8 mouse cellular contexts compared by ENCODE assay signal in the genomic region with DNA sequence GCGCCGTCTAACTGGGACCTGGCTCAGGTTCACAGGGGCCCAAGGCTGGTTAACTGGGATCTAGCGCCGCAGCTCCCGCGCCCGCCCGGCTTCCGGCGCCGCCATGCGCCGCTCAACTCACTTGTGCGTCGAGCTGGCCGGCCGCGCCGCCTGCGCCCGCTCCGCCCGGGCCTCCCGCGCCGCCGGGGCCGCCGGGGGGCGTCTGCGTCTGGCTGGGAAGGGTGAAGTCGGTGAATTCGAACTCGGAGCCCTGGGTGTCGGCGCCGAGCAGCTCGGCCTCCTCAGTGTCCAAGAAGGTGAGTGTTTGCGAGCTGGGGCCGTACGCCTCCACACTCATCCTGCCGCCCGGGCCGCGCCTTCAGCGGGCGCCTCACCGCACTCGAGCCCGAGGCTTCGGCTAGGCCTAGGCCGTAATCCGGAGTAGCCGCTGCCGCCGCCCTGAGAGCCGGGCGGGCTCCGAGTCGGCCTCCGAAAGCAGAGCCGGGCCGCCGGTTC. TPM values are rescaled to one million over a fixed set of nuclear protein-coding genes. Genes with fewer than 3 reads are reported as not detected.
A peak's percentile ranks its signal among the peaks of the same experiment; 100 is the strongest.
DNase-seq lines count a peak whose midpoint lies in the region; ATAC-seq and TF ChIP-seq lines count a peak whose summit lies in the region.

No protein-coding gene starts in this region.

- H3K4me1 ChIP-seq in heart, adult 2 months (ENCODE audit: control insufficient read depth, insufficient read depth, low read length): peaks cover 30% of the 10 kb centered on the region
- peaks cover 10% of the 10 kb centered on the region for H3K4me1 ChIP-seq in ES-Bruce4 (ENCODE audit: control insufficient read depth, insufficient read depth, low read length)
- peaks cover 25% of the 10 kb centered on the region for H3K4me1 ChIP-seq in forebrain, embryonic 14.5 days (ENCODE audit: control insufficient read depth, insufficient read depth, low read length)
- peaks cover 53% of the 10 kb centered on the region for H3K4me1 ChIP-seq in kidney, embryonic 15.5 days
- H3K4me1 ChIP-seq in midbrain, embryonic 13.5 days (replicated peaks): peaks cover 55% of the 10 kb centered on the region

- TF ChIP-seq POLR2A in heart, adult 2 months (IDR thresholded peaks at IDR 0.05; ENCODE audit: insufficient read depth, low read depth, low read length): no peak
- TF ChIP-seq POLR2A in ES-Bruce4 (IDR thresholded peaks at IDR 0.05; ENCODE audit: insufficient read depth, low read length): no peak

- TF ChIP-seq EP300 in heart, adult 2 months (IDR thresholded peaks at IDR 0.05; ENCODE audit: insufficient read depth, low read depth, low read length): no peak
- no peak for TF ChIP-seq EP300 in ES-Bruce4 (IDR thresholded peaks at IDR 0.05; ENCODE audit: insufficient read depth, low read depth, low read length)

- peak overlapping the region; percentile 86 for H3K4me3 ChIP-seq in heart, adult 2 months
- H3K4me3 ChIP-seq in ES-Bruce4 (ENCODE audit: low read depth, low read length): peak overlapping the region; percentile 91
- H3K4me3 ChIP-seq in forebrain, embryonic 14.5 days (ENCODE audit: low read depth, low read length): peak overlapping the region; percentile 100
- H3K4me3 ChIP-seq in kidney, embryonic 15.5 days (replicated peaks): peak overlapping the region; percentile 99
- peak overlapping the region; percentile 99 for H3K4me3 ChIP-seq in midbrain, embryonic 13.5 days (replicated peaks)

- intact Hi-C loops in heart, adult 2 months (cut with DNase I): loop anchor here (1.0 kb wide), 1 partner anchor 50 kb away; the partner anchor contains the start of genes Cope and Ddx49
- intact Hi-C loops in heart, postnatal 25 days (cut with DNase I): no loop called here

- 1% methylated on average over 63 of the region's 64 CpGs for WGBS in heart, adult 2 months
- WGBS in forebrain, embryonic 14.5 days: 0% methylated on average over 61 of the region's 64 CpGs
- 0% methylated on average over 61 of the region's 64 CpGs for WGBS in kidney, embryonic 15.5 days
- WGBS in midbrain, embryonic 13.5 days: 0% methylated on average over 58 of the region's 64 CpGs

- no peak for TF ChIP-seq CTCF in heart, adult 2 months (IDR thresholded peaks at IDR 0.05)
- no peak for TF ChIP-seq CTCF in ES-Bruce4 (IDR thresholded peaks at IDR 0.05; ENCODE audit: low read depth, low read length)

- no peak for DNase-seq in heart, adult 2 months
- DNase-seq in heart, postnatal 25 days (ENCODE audit: low spot score): no peak
- no peak for DNase-seq in forebrain, embryonic 14.5 days (ENCODE audit: low spot score)
- peak; percentile 79 for DNase-seq in thymus, postnatal 4 days

- peaks cover 12% of the 10 kb centered on the region for H3K79me2 ChIP-seq in heart, adult 2 months (replicated peaks; ENCODE audit: control insufficient read depth, insufficient read depth, low read length)

- peak overlapping the region; percentile 90 for H3K9ac ChIP-seq in heart, adult 2 months (ENCODE audit: low read depth, low read length)
- H3K9ac ChIP-seq in ES-Bruce4 (ENCODE audit: low read depth, poor library complexity, severe bottlenecking): peak overlapping the region; percentile 99
- H3K9ac ChIP-seq in forebrain, embryonic 14.5 days (ENCODE audit: low read length): peak overlapping the region; percentile 97
- H3K9ac ChIP-seq in kidney, embryonic 15.5 days: peak overlapping the region; percentile 99
- H3K9ac ChIP-seq in midbrain, embryonic 13.5 days (replicated peaks): peak overlapping the region; percentile 100

- peak overlapping the region; percentile 88 for H3K27ac ChIP-seq in heart, adult 2 months
- peak overlapping the region; percentile 26 for H3K27ac ChIP-seq in ES-Bruce4 (ENCODE audit: insufficient read depth, low read length)
- peak overlapping the region; percentile 82 for H3K27ac ChIP-seq in forebrain, embryonic 14.5 days (ENCODE audit: low read depth, low read length)
- H3K27ac ChIP-seq in kidney, embryonic 15.5 days: peak overlapping the region; percentile 91
- peak overlapping the region; percentile 87 for H3K27ac ChIP-seq in midbrain, embryonic 13.5 days

- no peaks in the 10 kb centered on the region for H3K9me3 ChIP-seq in ES-Bruce4 (replicated peaks; ENCODE audit: control insufficient read depth, insufficient read depth, low read length, poor library complexity, severe bottlenecking)
- no peaks in the 10 kb centered on the region for H3K9me3 ChIP-seq in forebrain, embryonic 14.5 days (replicated peaks; ENCODE audit: control insufficient read depth, low read length)
- H3K9me3 ChIP-seq in kidney, embryonic 15.5 days (replicated peaks): no peaks in the 10 kb centered on the region
- H3K9me3 ChIP-seq in midbrain, embryonic 13.5 days: no peaks in the 10 kb centered on the region

- H3K4me2 ChIP-seq in forebrain, embryonic 14.5 days (ENCODE audit: low read length): peak overlapping the region; percentile 99
- peak overlapping the region; percentile 96 for H3K4me2 ChIP-seq in kidney, embryonic 15.5 days
- peak overlapping the region; percentile 90 for H3K4me2 ChIP-seq in midbrain, embryonic 13.5 days (replicated peaks)

- H3K27me3 ChIP-seq in heart, adult 2 months (ENCODE audit: control insufficient read depth, insufficient read depth, low read length): no peaks in the 10 kb centered on the region
- H3K27me3 ChIP-seq in ES-Bruce4 (ENCODE audit: control insufficient read depth, insufficient read depth, low read length, poor library complexity, severe bottlenecking): no peaks in the 10 kb centered on the region
- H3K27me3 ChIP-seq in forebrain, embryonic 14.5 days (replicated peaks; ENCODE audit: control insufficient read depth, insufficient read depth, low read length): no peaks in the 10 kb centered on the region
- no peaks in the 10 kb centered on the region for H3K27me3 ChIP-seq in kidney, embryonic 15.5 days
- no peaks in the 10 kb centered on the region for H3K27me3 ChIP-seq in midbrain, embryonic 13.5 days

- ATAC-seq in forebrain, embryonic 14.5 days: peak; percentile 60
- ATAC-seq in kidney, embryonic 15.5 days (replicated peaks; ENCODE audit: low FRiP score): peak; percentile 46
- ATAC-seq in midbrain, embryonic 13.5 days: peak; percentile 53
- no peak for ATAC-seq in monocyte, adult 5-6 weeks (replicated peaks; ENCODE audit: insufficient number of reproducible peaks, low FRiP score, low TSS enrichment, poor library complexity, severe bottlenecking)

- peaks cover 3% of the 10 kb centered on the region for H3K36me3 ChIP-seq in heart, adult 2 months (ENCODE audit: control insufficient read depth, insufficient read depth, low read length)
- H3K36me3 ChIP-seq in ES-Bruce4 (ENCODE audit: control insufficient read depth, insufficient read depth, low read length, poor library complexity, severe bottlenecking): peaks cover 14% of the 10 kb centered on the region
- H3K36me3 ChIP-seq in forebrain, embryonic 14.5 days (ENCODE audit: control insufficient read depth, insufficient read depth, low read length): peaks cover 21% of the 10 kb centered on the region
- peaks cover 26% of the 10 kb centered on the region for H3K36me3 ChIP-seq in kidney, embryonic 15.5 days
- H3K36me3 ChIP-seq in midbrain, embryonic 13.5 days: peaks cover 22% of the 10 kb centered on the region

RNA-seq across cellular contexts. Expression of gene Upf1, which starts 0.4 kb away (rescaled TPM):
- total RNA-seq in heart, adult 2 months (2021): 10 to 100 TPM; 42.6 to 43.9 TPM
- polyA plus RNA-seq in heart, adult 2 months (2012; rRNA removed): 17.4 and 23.4 TPM in 2 replicates
- 10 to 100 TPM; 43.2 to 46.3 TPM for total RNA-seq in heart, postnatal 25 days (2021)
- 46.3 and 50.1 TPM in 2 replicates for polyA plus RNA-seq in ES-Bruce4 (2011; ENCODE audit: insufficient read depth, insufficient read length, low read depth, missing spikeins)
- polyA plus RNA-seq in forebrain, embryonic 14.5 days (2014; fragmentation: Nextera tagmentation; extraction: Ambion mirVana): 11.8 and 14.0 TPM in 2 replicates
- polyA plus RNA-seq in kidney, embryonic 15.5 days (2015; fragmentation: Nextera tagmentation; extraction: Ambion mirVana): 17.1 and 17.2 TPM in 2 replicates
- polyA plus RNA-seq in midbrain, embryonic 13.5 days (2015; fragmentation: Nextera tagmentation; extraction: Ambion mirVana): 15.5 and 18.1 TPM in 2 replicates
- total RNA-seq in monocyte, adult 5-6 weeks (2017): 21.5 to 44.5 TPM (median 27.6 TPM) in 3 replicates

RNA-seq across cellular contexts. Expression of gene Comp, which starts 20.7 kb away (rescaled TPM):
- 1 to 10 TPM; 5.1 to 5.4 TPM for total RNA-seq in heart, adult 2 months (2021)
- 11.5 and 17.4 TPM in 2 replicates for polyA plus RNA-seq in heart, adult 2 months (2012; rRNA removed)
- total RNA-seq in heart, postnatal 25 days (2021): 1 to 10 TPM; 6.1 to 7.0 TPM
- polyA plus RNA-seq in ES-Bruce4 (2011; ENCODE audit: insufficient read depth, insufficient read length, low read depth, missing spikeins): 1.4 and 2.0 TPM in 2 replicates
- polyA plus RNA-seq in forebrain, embryonic 14.5 days (2014; fragmentation: Nextera tagmentation; extraction: Ambion mirVana): 0.48 TPM in 1 of 2 replicates, not detected in the other
- 0.40 and 1.5 TPM in 2 replicates for polyA plus RNA-seq in kidney, embryonic 15.5 days (2015; fragmentation: Nextera tagmentation; extraction: Ambion mirVana)
- polyA plus RNA-seq in midbrain, embryonic 13.5 days (2015; fragmentation: Nextera tagmentation; extraction: Ambion mirVana): 0.21 and 0.42 TPM in 2 replicates
- 0.11 to 4.1 TPM (median 0.19 TPM) in 3 replicates for total RNA-seq in monocyte, adult 5-6 weeks (2017)

RNA-seq across cellular contexts. Expression of gene Gdf1, which starts 23.1 kb away (rescaled TPM):
- total RNA-seq in heart, adult 2 months (2021): not detected
- polyA plus RNA-seq in heart, adult 2 months (2012; rRNA removed): 0.14 TPM in 1 of 2 replicates, not detected in the other
- total RNA-seq in heart, postnatal 25 days (2021): under 1 TPM in 1 of 2 experiments, not detected in 1; 0.21 TPM
- 1.0 TPM in 1 of 2 replicates, not detected in the other for polyA plus RNA-seq in ES-Bruce4 (2011; ENCODE audit: insufficient read depth, insufficient read length, low read depth, missing spikeins)
- 2.1 and 4.2 TPM in 2 replicates for polyA plus RNA-seq in forebrain, embryonic 14.5 days (2014; fragmentation: Nextera tagmentation; extraction: Ambion mirVana)
- polyA plus RNA-seq in kidney, embryonic 15.5 days (2015; fragmentation: Nextera tagmentation; extraction: Ambion mirVana): 5.2 and 6.2 TPM in 2 replicates
- 3.7 and 6.0 TPM in 2 replicates for polyA plus RNA-seq in midbrain, embryonic 13.5 days (2015; fragmentation: Nextera tagmentation; extraction: Ambion mirVana)
- not detected in 3 replicates for total RNA-seq in monocyte, adult 5-6 weeks (2017)

RNA-seq across cellular contexts. Expression of gene Cers1, which starts 37.1 kb away (rescaled TPM):
- total RNA-seq in heart, adult 2 months (2021): under 1 TPM; 0.34 to 0.64 TPM
- 0.97 and 1.2 TPM in 2 replicates for polyA plus RNA-seq in heart, adult 2 months (2012; rRNA removed)
- under 1 TPM; 0.31 to 0.39 TPM for total RNA-seq in heart, postnatal 25 days (2021)
- polyA plus RNA-seq in ES-Bruce4 (2011; ENCODE audit: insufficient read depth, insufficient read length, low read depth, missing spikeins): 3.4 and 3.8 TPM in 2 replicates
- 20.8 and 27.6 TPM in 2 replicates for polyA plus RNA-seq in forebrain, embryonic 14.5 days (2014; fragmentation: Nextera tagmentation; extraction: Ambion mirVana)
- polyA plus RNA-seq in kidney, embryonic 15.5 days (2015; fragmentation: Nextera tagmentation; extraction: Ambion mirVana): 2.6 and 4.0 TPM in 2 replicates
- 23.7 and 26.2 TPM in 2 replicates for polyA plus RNA-seq in midbrain, embryonic 13.5 days (2015; fragmentation: Nextera tagmentation; extraction: Ambion mirVana)
- total RNA-seq in monocyte, adult 5-6 weeks (2017): not detected in 3 replicates

RNA-seq across cellular contexts. Expression of gene Cope, which starts 50.4 kb away (rescaled TPM):
- 100 to 1,000 TPM; 147 to 155 TPM for total RNA-seq in heart, adult 2 months (2021)
- 193 and 209 TPM in 2 replicates for polyA plus RNA-seq in heart, adult 2 months (2012; rRNA removed)
- 100 to 1,000 TPM; 145 to 159 TPM for total RNA-seq in heart, postnatal 25 days (2021)
- polyA plus RNA-seq in ES-Bruce4 (2011; ENCODE audit: insufficient read depth, insufficient read length, low read depth, missing spikeins): 115 and 117 TPM in 2 replicates
- polyA plus RNA-seq in forebrain, embryonic 14.5 days (2014; fragmentation: Nextera tagmentation; extraction: Ambion mirVana): 305 and 332 TPM in 2 replicates
- 320 and 327 TPM in 2 replicates for polyA plus RNA-seq in kidney, embryonic 15.5 days (2015; fragmentation: Nextera tagmentation; extraction: Ambion mirVana)
- 273 and 290 TPM in 2 replicates for polyA plus RNA-seq in midbrain, embryonic 13.5 days (2015; fragmentation: Nextera tagmentation; extraction: Ambion mirVana)
- total RNA-seq in monocyte, adult 5-6 weeks (2017): 79.7 to 131 TPM (median 108 TPM) in 3 replicates

Comparison
In these comparisons a context has a peak if more than half of its experiments do, and no peak if none do; other contexts are left out.
1. H3K27ac ChIP-seq: peak in every context shown above with its lines; median percentile 91 in kidney, embryonic 15.5 days; 88 in heart, adult 2 months; 87 in midbrain, embryonic 13.5 days; 82 in forebrain, embryonic 14.5 days; 26 in ES-Bruce4.